Mouse (Mus musculus) gastrocnemius, adult 18-20 months (tissue): ENCODE data around the gene Pla2g2c. TPM values are rescaled to one million over a fixed set of nuclear protein-coding genes. Genes with fewer than 3 reads are reported as not detected.

Experiments
- DNase-seq: peaks from one replicate; pipeline ENCODE4 v3.0.0; 2021; ENCODE audit warnings: low spot score
- total RNA-seq, 2 experiments: library from RNA; stranded (reverse); gene quantifications; 2 replicates each; pipeline ENCODE4 v1.2.3; 2021

Gene Pla2g2c
- total RNA-seq, 2 experiments from 2014 or later: not detected

DNA sequence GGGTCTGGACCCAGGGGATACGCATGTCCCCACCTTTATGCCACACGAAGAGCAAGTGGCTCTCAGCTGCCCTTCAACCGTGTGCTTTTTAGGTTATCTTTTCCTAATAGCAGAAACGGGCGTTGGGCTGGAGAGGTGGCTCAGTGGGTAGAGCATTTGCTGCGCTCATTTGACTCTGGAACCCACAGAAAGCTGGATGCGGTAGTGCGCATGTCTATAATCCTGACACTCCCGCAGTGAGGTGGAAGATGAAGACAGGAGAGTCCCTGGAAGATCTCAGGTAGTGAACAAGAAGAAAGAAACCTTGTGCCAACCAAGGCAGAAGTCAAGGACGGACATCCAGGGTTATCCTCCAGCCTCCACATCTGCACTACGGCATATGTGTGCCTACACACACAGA is 15.3 kb upstream of the Pla2g2c start:
- DNase-seq: no peak

DNA sequence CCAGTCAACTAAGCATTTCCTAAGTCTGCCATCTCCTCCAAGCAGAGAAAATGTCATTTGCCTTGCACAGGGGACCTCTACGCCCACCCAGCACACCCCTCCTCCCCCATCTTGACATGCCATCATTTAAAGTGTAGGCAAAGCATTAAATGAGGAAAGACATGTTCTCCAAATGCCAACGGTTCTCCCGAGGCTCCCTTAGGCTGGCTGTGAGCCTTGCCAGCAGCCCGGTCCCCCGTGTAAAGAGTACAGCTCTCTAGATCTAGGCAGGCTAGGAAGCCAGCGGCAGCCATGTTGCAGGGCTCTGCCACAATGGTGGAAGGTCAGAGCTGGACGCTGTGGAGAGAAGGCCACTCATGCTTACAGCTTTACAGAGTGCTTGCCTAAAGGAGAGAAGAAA is 14.6 kb upstream of the Pla2g2c start:
- no peak for DNase-seq

DNA sequence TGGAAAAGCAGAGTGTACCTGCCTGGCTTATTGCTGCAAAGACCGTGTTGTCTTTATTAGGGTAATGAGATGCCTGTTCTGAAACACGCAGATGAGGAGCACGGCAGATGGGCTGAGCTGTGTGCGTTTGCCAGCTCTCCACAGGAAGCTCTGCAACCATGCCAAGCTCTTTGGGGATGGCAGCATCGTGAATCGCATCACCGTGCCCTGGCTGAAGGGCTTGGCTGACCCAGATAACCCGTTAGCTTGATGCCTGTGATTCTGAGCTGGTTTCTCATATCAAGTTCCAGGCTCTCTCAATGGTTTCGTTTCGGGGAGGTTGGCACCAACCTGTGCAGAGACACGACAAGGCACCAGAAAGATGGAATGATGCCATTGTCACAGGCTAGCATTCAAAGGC is 14.0 kb upstream of the Pla2g2c start:
- no peak for DNase-seq

DNA sequence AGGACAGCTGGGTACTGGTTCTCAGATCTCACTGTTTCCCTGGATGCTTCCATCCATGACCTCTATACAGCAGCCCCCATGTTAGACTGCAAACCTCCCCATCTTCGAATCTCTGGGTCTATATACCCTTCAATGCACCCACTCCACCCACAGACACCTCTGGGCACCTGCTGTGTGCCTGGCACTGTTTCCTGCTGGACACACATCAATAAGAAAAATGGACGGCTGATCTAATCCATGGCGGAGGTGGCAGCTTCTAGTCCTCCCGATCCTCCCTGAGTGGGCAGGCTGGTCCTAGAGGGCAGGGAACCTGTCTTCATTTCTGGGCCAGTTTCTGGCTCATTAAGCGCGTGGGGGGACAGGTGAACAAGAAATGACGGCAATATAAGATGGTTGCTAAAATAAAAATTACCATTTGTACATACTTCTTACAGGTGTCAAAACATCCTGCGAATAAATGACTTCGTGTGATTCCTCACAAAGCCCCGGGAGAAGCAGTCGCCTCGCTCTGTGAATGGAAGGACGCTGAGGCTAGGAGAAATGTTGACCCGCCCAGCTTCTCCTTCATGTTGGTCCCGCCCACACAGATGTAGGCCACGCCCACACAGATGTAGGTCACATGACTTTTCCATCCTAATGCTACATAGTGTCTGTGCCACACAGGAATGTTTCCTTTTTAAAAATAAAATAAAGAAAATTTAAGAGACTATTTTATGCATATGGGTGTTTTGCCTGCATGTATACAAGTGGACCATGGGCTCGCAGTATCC is 13.4 kb upstream of the Pla2g2c start:
- DNase-seq: no peak

DNA sequence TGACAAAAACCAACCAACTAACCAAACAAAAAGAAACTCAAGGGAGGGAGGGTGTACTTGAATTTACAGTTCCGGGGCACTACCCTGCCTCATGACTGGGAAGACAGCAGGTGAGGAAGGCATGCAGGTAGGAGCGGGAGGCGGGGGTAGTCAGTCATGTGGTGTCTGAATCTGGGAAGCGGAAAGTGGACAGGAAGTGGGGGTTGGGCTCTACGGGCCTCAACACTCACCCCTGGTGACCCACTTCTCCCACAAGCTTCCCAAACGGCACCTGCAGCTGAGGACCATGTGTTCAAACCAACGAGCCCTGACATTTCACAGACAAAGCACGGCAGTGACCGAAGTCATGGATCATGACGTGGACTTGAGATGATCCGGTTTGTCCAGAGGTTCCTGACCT is 12.5 kb upstream of the Pla2g2c start:
- no peak for DNase-seq

DNA sequence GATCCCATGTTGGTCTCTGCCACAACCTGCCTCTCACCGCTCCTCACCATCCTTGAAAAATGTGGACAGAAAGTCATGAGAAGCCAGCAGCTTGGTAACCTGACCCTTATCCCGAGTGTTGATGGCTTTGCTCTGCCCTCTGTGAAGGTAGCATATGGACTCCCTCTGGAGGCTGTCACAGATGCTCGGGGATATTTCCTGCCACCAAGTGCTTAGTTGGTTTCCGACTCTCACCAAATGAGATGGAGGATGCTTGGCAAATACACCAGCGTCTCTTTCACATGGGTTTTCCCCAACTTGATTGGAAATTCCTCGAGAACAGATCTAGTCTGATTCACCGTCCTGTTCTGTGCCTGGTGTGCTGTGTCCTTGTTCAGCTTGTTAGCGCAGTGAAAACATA is 12.0 kb upstream of the Pla2g2c start:
- DNase-seq: no peak

DNA sequence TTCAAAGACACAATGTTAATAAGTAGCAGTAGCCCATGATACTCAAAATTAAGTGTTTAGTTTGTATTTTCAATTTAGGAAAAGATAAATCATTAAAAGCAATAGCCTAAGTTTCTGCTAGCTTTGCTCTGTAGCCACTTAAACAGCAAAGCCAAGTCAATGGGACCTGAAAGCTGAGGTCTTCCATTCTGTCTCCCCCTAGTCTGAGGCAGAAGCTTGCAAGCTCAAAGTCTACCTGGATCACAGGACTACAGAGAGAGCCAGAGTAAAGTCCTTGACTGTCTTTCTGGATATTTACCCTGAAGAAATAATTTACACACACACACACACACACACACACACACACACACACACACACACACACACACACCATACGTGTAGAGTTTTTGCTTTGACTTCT is 10.4 kb upstream of the Pla2g2c start:
- no peak for DNase-seq

DNA sequence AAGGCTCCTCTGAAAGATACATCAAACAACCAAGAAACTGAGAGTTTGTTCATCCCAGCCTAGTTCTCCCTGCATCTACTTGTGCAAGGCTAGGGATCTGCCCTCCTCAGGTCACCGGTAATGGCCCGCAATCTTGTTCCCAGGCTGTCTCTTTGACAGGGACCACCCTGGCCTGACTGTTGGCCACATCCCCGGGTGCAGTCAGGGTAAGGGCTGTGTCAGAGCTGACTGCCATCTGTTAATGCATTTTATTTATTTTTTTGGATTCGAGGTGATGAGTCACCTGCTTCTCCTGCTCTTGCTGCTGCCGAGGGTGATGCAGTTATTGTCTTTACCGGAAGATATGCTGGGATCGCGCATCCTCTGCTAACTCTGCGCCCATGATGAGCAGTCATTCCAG is 7.9 kb upstream of the Pla2g2c start:
- DNase-seq: no peak

DNA sequence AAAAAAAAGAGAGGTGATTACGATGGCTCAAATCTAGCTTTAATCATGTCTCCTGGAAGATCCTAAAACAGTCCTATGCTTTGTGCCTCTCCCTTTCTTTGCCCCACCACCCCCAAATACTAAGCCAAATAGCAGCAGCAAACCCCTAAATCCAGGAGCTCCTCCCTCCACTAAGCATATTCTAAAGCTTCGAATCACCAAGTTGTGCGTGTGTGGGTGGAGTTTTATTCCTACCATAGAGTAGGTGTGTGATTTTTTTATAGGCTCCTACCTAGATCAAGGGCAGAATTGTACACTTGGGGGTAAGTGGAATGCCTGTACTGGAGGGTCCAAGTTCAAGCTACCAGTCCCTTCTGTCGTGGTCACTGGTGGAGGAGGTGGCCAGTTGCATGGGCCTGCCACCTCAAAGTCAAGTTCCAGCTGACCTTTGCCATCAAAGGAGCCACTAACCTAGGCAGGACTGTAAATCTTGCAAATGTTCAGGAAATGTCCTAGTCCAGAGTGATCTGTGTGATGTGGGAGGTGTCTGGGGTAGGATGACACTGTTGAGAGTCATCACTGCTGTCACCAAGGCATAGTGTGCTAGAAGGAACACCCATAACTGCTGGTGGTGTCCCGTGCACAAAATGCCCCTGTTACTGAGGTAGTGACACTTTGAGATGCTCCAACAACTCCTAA is 5.9 kb upstream of the Pla2g2c start:
- DNase-seq: no peak

DNA sequence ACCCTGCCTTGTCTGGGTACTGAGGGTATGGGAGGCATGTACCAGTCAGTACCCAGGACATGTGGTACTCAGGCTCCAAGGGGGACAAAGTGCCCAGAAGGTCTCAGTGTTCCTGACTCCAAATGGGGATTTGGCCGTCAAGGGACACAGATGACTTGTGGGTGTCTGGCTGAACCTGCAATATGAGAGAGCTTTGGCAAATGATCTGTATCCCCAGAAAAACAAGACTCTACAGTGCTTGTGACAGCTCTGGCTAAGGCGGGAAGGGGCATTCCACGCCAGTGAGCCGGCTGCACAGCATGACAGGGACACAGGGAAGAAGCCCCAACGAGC is 5.4 kb upstream of the Pla2g2c start:
- DNase-seq: no peak

DNA sequence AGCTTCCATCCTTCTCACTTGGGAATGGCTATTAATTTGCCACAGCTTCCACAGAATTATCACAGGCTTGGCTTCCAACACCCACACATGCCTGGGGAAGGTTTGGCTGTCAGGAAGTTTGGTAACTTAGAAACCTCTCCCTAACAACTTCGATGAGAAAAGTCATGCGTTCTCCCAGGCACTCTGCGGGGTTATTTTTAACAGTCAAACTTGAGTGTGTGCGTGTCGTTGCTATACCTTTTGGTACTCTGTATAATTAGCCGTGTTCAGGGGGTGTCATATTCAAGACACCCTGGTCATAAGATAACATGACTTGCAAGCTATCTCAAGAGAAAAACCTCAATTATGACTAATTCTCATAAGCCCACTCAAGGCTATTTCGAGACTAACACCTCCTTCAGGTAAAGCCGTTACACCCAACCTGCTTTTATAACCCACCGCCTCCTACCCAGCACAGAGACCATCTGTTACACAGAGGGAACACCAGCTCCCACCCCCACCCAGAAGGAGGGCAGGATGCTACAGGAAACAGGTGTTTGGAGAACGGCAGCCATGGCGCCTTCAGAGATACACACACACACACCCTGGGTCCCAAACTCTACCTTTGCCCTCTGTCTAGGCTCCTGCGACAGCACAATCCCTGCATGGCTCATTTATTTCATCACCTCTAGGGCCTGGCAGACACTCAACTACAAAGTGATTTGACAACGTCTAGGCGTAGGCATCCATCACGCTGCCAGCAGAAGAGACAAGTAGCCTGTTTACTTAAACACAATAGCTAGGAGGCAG is 905 bp upstream of the Pla2g2c start:
- DNase-seq: no peak

DNA sequence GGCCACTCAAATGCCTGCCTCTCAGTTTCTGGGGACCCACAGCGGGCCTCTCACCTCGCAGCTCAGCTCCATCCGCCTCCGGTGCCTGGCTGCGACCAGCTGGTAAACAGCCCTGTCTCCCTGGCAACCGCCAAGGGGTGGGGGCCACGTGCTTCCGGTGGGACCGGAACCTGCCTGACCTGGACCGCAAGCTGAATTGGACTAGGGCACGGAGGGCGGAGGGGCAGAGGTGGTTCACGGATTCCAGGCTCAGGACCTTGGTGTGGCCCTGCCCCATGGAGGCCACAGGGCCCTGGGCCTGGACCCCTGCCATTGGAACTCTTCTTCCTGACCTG is 502 bp downstream of the Pla2g2c start:
- peak; percentile 24 for DNase-seq

DNA sequence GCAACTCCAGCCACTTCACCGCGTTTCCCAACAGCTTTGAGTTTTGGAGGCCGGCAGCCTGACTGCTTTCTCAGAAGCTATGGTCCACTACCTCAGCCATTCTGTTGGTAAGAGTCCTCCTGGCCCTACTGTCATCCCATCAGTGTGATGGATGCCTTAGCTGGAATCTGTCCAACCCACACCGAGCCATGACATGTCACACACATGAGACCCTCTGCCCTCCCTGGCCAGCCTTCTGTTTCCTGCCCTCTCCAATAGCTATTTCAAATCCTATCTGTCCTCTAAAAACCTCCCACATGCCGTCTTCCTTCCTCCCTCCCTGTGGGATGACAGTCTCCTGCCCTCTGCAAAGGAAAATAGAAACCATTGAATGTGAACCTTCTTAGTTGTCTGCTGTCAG is 1.2 kb downstream of the Pla2g2c start:
- no peak for DNase-seq

DNA sequence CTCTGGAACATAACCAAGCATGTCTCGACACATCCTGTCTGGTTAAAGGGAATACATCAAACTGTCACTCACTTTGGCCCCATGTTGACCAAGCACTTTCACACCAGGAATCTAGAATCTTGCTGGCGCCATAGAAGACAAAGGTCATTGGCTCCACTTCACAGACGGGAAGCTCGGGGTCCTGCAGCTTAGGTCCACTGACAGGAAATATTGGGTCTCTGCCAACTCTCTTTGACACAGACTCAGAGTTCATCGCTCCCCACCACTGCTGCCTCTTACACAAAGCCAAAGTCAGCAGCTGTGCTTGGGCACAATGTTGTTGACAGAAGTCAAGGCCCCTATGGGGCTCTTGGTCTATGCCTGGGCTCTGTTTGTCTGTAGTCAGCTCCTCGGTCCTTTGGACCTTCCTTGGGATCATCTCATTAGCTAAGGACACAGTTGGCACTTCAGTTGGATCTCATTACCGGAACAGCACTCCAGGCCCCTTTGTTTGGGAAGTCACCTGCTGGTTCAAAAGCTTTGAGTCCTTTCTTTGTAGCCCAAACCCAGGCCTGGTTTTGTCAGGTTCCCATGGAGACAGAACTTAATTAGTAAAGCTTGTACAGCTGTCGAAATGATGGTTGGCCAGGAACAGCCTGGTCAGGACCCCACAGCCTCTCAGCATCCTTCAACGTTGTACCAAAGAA is 4.6 kb downstream of the Pla2g2c start:
- DNase-seq: no peak

DNA sequence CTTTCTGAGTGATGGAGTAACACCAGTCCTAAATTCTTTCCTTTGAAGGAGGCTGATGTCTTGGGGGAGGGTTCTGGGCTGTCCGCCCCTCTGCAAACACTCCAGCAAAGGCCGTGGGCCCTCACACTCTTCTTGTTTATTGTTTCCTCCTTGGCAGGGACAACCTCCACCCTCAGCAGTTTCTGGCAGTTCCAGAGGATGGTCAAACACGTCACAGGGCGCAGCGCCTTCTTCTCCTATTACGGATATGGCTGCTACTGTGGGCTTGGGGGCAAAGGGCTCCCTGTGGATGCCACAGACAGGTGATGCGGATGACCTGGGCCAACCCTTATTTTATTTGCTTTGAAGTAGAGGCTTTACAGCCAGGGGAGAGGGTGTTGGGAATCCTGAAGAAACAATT is 9.5 kb downstream of the Pla2g2c start:
- DNase-seq: no peak

DNA sequence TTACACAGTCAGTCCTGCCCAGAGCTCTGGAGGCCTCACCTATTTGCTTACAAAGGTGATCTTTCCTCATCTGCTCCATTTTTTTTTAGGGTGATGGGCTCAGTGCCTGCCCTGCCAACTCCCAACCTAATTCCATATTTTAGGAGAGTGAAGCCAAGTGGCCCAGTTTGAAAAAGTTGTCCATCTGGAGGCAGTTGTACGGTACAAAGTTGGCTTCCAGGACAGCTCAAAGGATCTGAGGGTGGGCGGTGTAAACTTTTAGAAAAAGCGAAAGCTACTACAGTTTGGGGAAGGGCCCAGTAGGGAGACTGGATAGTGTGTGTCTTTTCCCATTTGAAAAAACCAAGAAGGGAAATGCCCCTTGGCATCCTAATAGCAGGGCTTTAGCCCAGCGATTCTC is 10.3 kb downstream of the Pla2g2c start:
- DNase-seq: no peak

DNA sequence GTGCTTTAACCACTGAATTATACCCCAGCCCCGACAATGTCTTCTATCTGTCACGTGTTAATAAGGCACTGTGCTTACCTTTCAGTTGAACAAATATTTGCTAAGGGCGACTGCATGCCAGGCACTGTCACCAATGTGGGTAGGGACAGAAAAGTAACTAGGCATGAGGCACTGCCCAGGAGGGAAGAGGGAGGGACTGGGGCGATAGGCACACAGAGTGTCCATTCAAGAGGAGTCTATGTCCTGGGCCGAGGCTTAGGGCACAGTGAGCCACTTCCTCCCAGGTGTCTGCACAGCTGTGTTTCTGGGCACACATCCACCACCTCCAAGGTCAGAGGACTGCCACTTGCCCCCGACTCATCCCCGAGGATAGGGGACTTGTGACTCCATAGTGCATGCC is 12.4 kb downstream of the Pla2g2c start, which contains the start of gene Ubxn10:
Gene Ubxn10, minus strand, starts transcription at position 137 of the 400 bp plus-strand sequence.
- no peak for DNase-seq

DNA sequence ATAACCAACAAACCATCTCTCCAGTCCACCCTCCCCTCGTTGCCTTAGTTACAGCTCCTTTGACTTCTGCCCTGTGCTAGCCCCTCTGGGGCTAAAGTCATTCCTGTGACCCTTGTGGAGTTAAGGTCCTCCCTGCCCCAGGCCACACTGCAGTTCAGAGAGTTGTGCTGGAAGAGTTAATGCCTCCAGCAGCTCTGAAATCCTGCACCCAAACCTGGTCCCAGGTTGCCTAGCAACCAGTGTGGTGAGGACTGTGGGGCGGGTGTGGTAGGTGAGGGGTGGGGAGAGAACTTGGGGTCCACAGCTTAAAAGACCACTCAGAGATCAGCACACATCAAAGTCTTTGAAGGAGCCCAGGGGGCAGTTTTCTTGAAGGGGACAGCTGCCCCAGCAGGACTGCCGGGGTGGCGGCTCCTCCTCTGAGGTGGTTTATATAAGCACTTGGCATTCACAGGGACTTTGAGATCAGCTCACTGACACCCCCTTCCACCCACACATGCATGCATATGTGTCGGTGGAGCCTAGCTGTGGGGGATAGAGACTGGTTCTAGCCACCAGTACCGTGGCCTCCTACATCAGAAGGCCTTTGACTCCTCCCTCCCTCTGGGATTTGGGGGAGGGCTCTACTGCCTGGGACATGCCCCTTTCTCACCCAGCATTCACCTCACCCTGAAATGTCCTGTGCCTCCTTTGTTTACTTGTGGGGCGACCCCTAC is 14.7 kb downstream of the Pla2g2c start:
- no peak for DNase-seq

DNA sequence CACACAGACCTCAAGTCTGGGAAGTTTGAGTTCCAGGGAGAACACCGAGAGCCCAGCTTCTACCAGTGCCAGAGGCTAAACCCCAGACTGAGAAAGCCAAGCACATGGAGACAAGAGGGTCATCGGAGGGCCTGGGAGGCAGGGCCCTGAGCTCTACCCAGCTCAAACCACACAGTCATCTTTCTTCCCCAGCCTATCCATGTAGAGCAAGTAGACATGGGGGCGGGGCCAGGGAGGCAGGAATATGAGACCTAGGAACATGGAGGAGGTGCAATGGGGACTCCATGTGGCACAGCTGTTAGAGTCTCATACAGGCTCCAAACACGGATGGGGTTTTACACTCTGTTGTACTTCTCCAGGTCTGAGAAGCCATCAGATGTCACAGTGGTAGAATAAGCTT is 21.3 kb downstream of the Pla2g2c start:
- DNase-seq: no peak

DNA sequence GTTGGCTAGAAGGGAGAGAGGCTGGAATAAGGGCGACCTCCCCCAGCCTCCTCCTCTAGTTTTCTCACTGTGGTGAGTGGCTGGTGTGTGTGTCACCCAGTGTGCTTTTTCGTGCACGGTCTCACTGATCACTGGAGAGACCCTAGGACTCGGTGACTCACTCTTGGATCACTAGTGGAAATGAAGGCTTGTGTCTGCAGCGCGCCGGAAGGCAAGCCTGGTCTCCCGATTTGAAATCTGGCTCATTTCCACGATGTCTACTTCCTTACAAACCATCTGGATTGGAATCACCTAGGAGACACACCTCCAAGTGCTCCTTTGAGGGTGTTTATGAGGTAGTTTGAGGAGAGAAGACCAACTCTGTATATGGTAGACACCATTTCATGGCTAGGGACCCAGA is 22.3 kb downstream of the Pla2g2c start:
- no peak for DNase-seq

DNA sequence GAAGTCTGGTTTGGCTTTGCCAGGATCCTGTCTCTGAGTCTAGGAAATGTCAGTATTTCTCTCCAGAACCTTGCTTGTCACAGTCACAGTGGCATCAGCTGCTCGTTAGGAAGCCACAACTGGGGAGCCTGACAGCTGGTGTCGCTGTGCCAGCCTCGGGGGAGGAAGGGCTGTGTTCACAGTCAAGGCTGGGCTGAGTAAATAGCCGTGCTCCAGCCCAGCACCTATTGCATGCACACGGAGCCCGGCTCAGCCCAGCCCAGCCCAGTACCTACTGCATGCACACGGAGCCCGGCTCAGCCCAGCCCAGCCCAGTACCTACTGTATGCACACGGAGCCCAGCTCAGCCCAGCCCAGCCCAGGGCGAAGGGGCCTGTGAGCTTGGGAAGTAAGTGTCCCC is 23.3 kb downstream of the Pla2g2c start:
- no peak for DNase-seq
